In the genomic region with DNA sequence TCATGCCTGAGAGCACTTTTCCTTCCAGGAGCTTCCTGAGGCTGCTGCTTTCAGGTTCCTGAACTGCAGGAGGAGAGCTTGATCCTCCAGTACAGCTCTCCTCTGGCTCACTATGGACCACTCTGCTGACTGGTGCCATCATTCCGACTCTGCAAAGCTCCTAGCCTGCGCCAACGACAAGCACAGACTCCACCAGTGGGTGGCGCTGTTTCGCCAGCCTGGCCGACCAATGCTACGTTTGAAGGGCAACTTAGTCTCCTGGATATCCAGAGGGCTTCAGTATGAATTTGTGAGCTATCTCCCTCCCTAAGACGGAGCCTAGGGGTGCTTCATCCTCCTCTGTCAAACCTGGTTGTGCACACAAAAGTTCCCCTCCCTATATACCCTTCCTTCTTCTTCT, we compare ENCODE assay signal across 9 mouse cellular contexts. TPM values are rescaled to one million over a fixed set of nuclear protein-coding genes. Genes with fewer than 3 reads are reported as not detected.
DNase-seq lines count a peak whose midpoint lies in the region; ATAC-seq and TF ChIP-seq lines count a peak whose summit lies in the region.
"Had no signal": no experiment of that assay in that cellular context is flagged by ENCODE, and none has a peak within 500 bp of the region (broad histone marks: within the 10 kb centered on the region; RNA-seq: fewer than 3 reads in every experiment).

No protein-coding gene starts in this region.

- DNase-seq in heart, adult 18-20 months: peak; percentile 14 to 44
- DNase-seq in CD4-positive helper T cell, adult 2 months (ENCODE audit: low read depth, low spot score): peak; percentile 55
- DNase-seq in adrenal gland, postnatal 36 days: peak; percentile 67 to 74
- DNase-seq in gastrocnemius, adult 2 months: peak; percentile 81
- peak in 1 of 2 experiments; percentile 53 for DNase-seq in layer of hippocampus, adult 2 months (ENCODE audit: low spot score in 2 of 2)
- peak; percentile 75 for DNase-seq in neural tube, embryonic 11.5 days (ENCODE audit: low spot score)
- peak; percentile 83 for DNase-seq in thymus, postnatal 0 days (ENCODE audit: low spot score)

- no peak for ATAC-seq in heart, embryonic 12.5 days (ENCODE audit: insufficient number of reproducible peaks, low FRiP score)
- no peak for ATAC-seq in neural tube, embryonic 11.5 days (ENCODE audit: insufficient read depth, low FRiP score, low TSS enrichment)

- intact Hi-C loops in gastrocnemius, adult 2 months (cut with DNase I): loop anchor here (1.0 kb wide), 1 partner anchor 41 kb away; no protein-coding TSS in a partner anchor

- WGBS in heart, embryonic 12.5 days: 6% methylated on average over 8 of the region's 8 CpGs
- WGBS in neural tube, embryonic 11.5 days: 5% methylated on average over 8 of the region's 8 CpGs

- no peak overlapping the region for H3K4me3 ChIP-seq in heart, embryonic 12.5 days
- no peak overlapping the region for H3K4me3 ChIP-seq in gastrocnemius, adult 2 months
- H3K4me3 ChIP-seq in layer of hippocampus, adult 2 months: no peak overlapping the region
- no peak overlapping the region for H3K4me3 ChIP-seq in neural tube, embryonic 11.5 days (ENCODE audit: low read depth, low read length)
- H3K4me3 ChIP-seq: limb, embryonic 15.5 days had no signal

- 0 out of 2 replicates have a peak, but pooled peaks cover 5% of the 10 kb centered on the region for H3K9me3 ChIP-seq in heart, embryonic 12.5 days (replicated peaks)
- no peaks in the 10 kb centered on the region for H3K9me3 ChIP-seq in neural tube, embryonic 11.5 days (ENCODE audit: control insufficient read depth, low read length)
- H3K9me3 ChIP-seq: limb, embryonic 15.5 days had no signal

- H3K36me3 ChIP-seq in heart, embryonic 12.5 days: no peaks in the 10 kb centered on the region
- H3K36me3 ChIP-seq in neural tube, embryonic 11.5 days (ENCODE audit: control insufficient read depth, insufficient read depth, low read length): no peaks in the 10 kb centered on the region; the same call in 1 of the 2 replicates

- no peak overlapping the region for H3K4me2 ChIP-seq in heart, embryonic 12.5 days
- no peak overlapping the region for H3K4me2 ChIP-seq in neural tube, embryonic 11.5 days (ENCODE audit: low read depth)
- H3K4me2 ChIP-seq: limb, embryonic 15.5 days had no signal

- TF ChIP-seq CTCF in gastrocnemius, adult 2 months (IDR thresholded peaks at IDR 0.05): peak; percentile 89
- TF ChIP-seq CTCF in layer of hippocampus, adult 2 months (conservative IDR thresholded peaks at IDR 0.05): peak; percentile 81

- peaks cover 13% of the 10 kb centered on the region; the same call in 1 of the 2 replicates for H3K27me3 ChIP-seq in heart, embryonic 12.5 days (replicated peaks)
- H3K27me3 ChIP-seq in neural tube, embryonic 11.5 days (ENCODE audit: control insufficient read depth, insufficient read depth, low read length): no peaks in the 10 kb centered on the region
- H3K27me3 ChIP-seq: limb, embryonic 15.5 days had no signal

- no peak overlapping the region for H3K27ac ChIP-seq in heart, embryonic 12.5 days (ENCODE audit: poor library complexity, severe bottlenecking)
- H3K27ac ChIP-seq in gastrocnemius, adult 2 months: no peak overlapping the region
- H3K27ac ChIP-seq in layer of hippocampus, adult 2 months: no peak overlapping the region
- no peak overlapping the region for H3K27ac ChIP-seq in neural tube, embryonic 11.5 days (ENCODE audit: low read depth, low read length)
- H3K27ac ChIP-seq: limb, embryonic 15.5 days had no signal

- H3K4me1 ChIP-seq in heart, embryonic 12.5 days (replicated peaks): no peaks in the 10 kb centered on the region; the same call in 1 of the 2 replicates
- no peaks in the 10 kb centered on the region for H3K4me1 ChIP-seq in neural tube, embryonic 11.5 days (ENCODE audit: control insufficient read depth, insufficient read depth, low read length)

- no peak overlapping the region for H3K9ac ChIP-seq in heart, embryonic 12.5 days
- H3K9ac ChIP-seq in neural tube, embryonic 11.5 days (ENCODE audit: low read length): no peak overlapping the region
- H3K9ac ChIP-seq: limb, embryonic 15.5 days had no signal

RNA-seq across cellular contexts. Expression of a gene that starts 43.0 kb away (rescaled TPM):
- not detected for total RNA-seq in heart, adult 18-20 months (2021)
- polyA plus RNA-seq in heart, embryonic 12.5 days (2016; fragmentation: Nextera tagmentation; extraction: Ambion mirVana): 21.4 and 21.6 TPM in 2 replicates
- under 1 TPM; 0.26 to 0.43 TPM for total RNA-seq in adrenal gland, postnatal 36 days (2021)
- total RNA-seq in gastrocnemius, adult 2 months (2021): 1 to 10 TPM; 1.4 to 2.1 TPM
- total RNA-seq in layer of hippocampus, adult 2 months (2021): 1 to 10 TPM; 2.7 to 3.3 TPM
- 51.6 and 53.3 TPM in 2 replicates for polyA plus RNA-seq in neural tube, embryonic 11.5 days (2014; fragmentation: Nextera tagmentation; extraction: Ambion mirVana)
- 0.95 and 1.1 TPM in 2 replicates for polyA plus RNA-seq in thymus, postnatal 0 days (2015; fragmentation: Nextera tagmentation; extraction: Ambion mirVana)
